ENCODE assay signal across 26 mouse cellular contexts in genomic region chr4:22402930-22403329, GRCm38 (mm10). TPM values are rescaled to one million over a fixed set of nuclear protein-coding genes. Genes with fewer than 3 reads are reported as not detected.
DNase-seq lines count a peak whose midpoint lies in the region; ATAC-seq lines count a peak whose summit lies in the region.
"Had no signal": no experiment of that assay in that cellular context is flagged by ENCODE, and none has a peak within 500 bp of the region (broad histone marks: within the 10 kb centered on the region; RNA-seq: fewer than 3 reads in every experiment).

No protein-coding gene starts in this region.

- H3K4me2 ChIP-seq in hindbrain, embryonic 13.5 days = no peak overlapping the region
- H3K4me2 ChIP-seq: embryonic facial prominence, embryonic 13.5 days; embryonic facial prominence, embryonic 15.5 days; forebrain, embryonic 12.5 days had no signal

- no peak overlapping the region for H3K27ac ChIP-seq in hindbrain, embryonic 13.5 days
- H3K27ac ChIP-seq: embryonic facial prominence, embryonic 13.5 days; embryonic facial prominence, embryonic 15.5 days; forebrain, embryonic 10.5 days; forebrain, embryonic 12.5 days had no signal

- H3K9ac ChIP-seq in hindbrain, embryonic 13.5 days = no peak overlapping the region
- H3K9ac ChIP-seq: embryonic facial prominence, embryonic 13.5 days; embryonic facial prominence, embryonic 15.5 days; forebrain, embryonic 12.5 days had no signal

- H3K4me3 ChIP-seq in hindbrain, embryonic 13.5 days = no peak overlapping the region
- H3K4me3 ChIP-seq: embryonic facial prominence, embryonic 13.5 days; embryonic facial prominence, embryonic 15.5 days; erythroblast, embryonic 14.5 days; forebrain, embryonic 10.5 days; forebrain, embryonic 12.5 days had no signal

- WGBS in hindbrain, embryonic 13.5 days = 96% methylated on average over 10 of the region's 10 CpGs

- DNase-seq in R1 (ENCODE audit: low read depth, low spot score) = peak; percentile 49
- DNase-seq in urinary bladder, postnatal 36 days (ENCODE audit: low spot score in 2 of 2) = no peak
- DNase-seq in right cerebral cortex, postnatal 25 days = no peak
- no peak for DNase-seq in thymus, postnatal 4 days
- DNase-seq: adrenal gland, adult 2 months; adrenal gland, postnatal 25 days; cerebellum, adult 11 months; cerebellum, adult 2 months; cerebellum, adult 9-10 months; cerebellum, postnatal 10 days; cerebellum, postnatal 25 days; embryo, embryonic 11 days had no signal

- H3K9me3 ChIP-seq in hindbrain, embryonic 13.5 days = peaks cover 5% of the 10 kb centered on the region; the same call in 1 of the 2 replicates
- H3K9me3 ChIP-seq: embryonic facial prominence, embryonic 13.5 days; embryonic facial prominence, embryonic 15.5 days; G1E had no signal

- no peaks in the 10 kb centered on the region for H3K4me1 ChIP-seq in hindbrain, embryonic 13.5 days (replicated peaks)
- H3K4me1 ChIP-seq: embryonic facial prominence, embryonic 13.5 days; embryonic facial prominence, embryonic 15.5 days; forebrain, embryonic 10.5 days; forebrain, embryonic 12.5 days had no signal

- ATAC-seq in granulocyte monocyte progenitor cell, adult 5-6 weeks (replicated peaks; ENCODE audit: poor library complexity, severe bottlenecking) = peak; percentile 80
- ATAC-seq in megakaryocyte progenitor cell, adult 5-6 weeks (replicated peaks; ENCODE audit: poor library complexity) = peak; percentile 63
- ATAC-seq in hindbrain, embryonic 13.5 days (ENCODE audit: low FRiP score) = no peak
- ATAC-seq: CD4-positive, CD25-positive, alpha-beta regulatory T cell, adult 4 months; forebrain, embryonic 14.5 days; forebrain, embryonic 16.5 days; Patski had no signal

- peaks cover 23% of the 10 kb centered on the region for H3K36me3 ChIP-seq in hindbrain, embryonic 13.5 days

- no peaks in the 10 kb centered on the region for H3K27me3 ChIP-seq in hindbrain, embryonic 13.5 days
- H3K27me3 ChIP-seq: CH12.LX; embryonic facial prominence, embryonic 13.5 days; embryonic facial prominence, embryonic 15.5 days; forebrain, embryonic 12.5 days; Patski had no signal

RNA-seq across cellular contexts. Expression of gene Fbxl4, which starts 45.6 kb away (rescaled TPM):
- total RNA-seq in granulocyte monocyte progenitor cell, adult 5-6 weeks (2014; fragmentation: Nextera tagmentation) = 6.0 and 10.6 TPM in 2 replicates
- 6.6 and 7.5 TPM in 2 replicates for total RNA-seq in granulocyte monocyte progenitor cell, adult 5-6 weeks (2017)
- total RNA-seq in megakaryocyte progenitor cell, adult 5-6 weeks (2015) = 9.7 and 14.8 TPM in 2 replicates
- total RNA-seq in megakaryocyte progenitor cell, adult 5-6 weeks (2017) = 4.4 and 8.0 TPM in 2 replicates
- polyA plus RNA-seq in hindbrain, embryonic 13.5 days (2015; fragmentation: Nextera tagmentation; extraction: Ambion mirVana) = 13.2 and 13.5 TPM in 2 replicates
